Mouse (Mus musculus) hindbrain, embryonic 12.5 days (tissue): ENCODE data around the gene Zbtb45. TPM values are rescaled to one million over a fixed set of nuclear protein-coding genes. Genes with fewer than 3 reads are reported as not detected.

Experiments
- ATAC-seq: fragments of 200-750 bp; cut with Nextera tagmentation; 2 replicates; pipeline ENCODE4 v1.8.0; 2017; ENCODE audit warnings: moderate TSS enrichment; ENCODE audit not compliant: low FRiP score
- H3K27ac ChIP-seq: fragments of 300-500 bp; sonication (generic); 2 replicates; pipeline ENCODE4 v1.5.1; 2016; ENCODE audit warnings: mild to moderate bottlenecking
- H3K27me3 ChIP-seq: fragments of 300-500 bp; sonication (generic); 2 replicates; pipeline ENCODE4 v1.6.1; 2016; ENCODE audit warnings: mild to moderate bottlenecking
- H3K36me3 ChIP-seq: fragments of 300-500 bp; sonication (generic); 2 replicates; pipeline ENCODE4 v1.6.1; 2016; ENCODE audit warnings: mild to moderate bottlenecking
- H3K4me1 ChIP-seq: fragments of 300-500 bp; sonication (generic); 2 replicates; pipeline ENCODE4 v1.6.1; 2016
- H3K4me2 ChIP-seq: fragments of 300-500 bp; sonication (generic); replicated peaks from 2 replicates; pipeline ENCODE4 v1.6.1; 2016; ENCODE audit warnings: mild to moderate bottlenecking
- H3K4me3 ChIP-seq: fragments of 300-500 bp; sonication (generic); 2 replicates; pipeline ENCODE4 v1.5.1; 2016; ENCODE audit warnings: mild to moderate bottlenecking
- H3K9ac ChIP-seq: fragments of 300-500 bp; sonication (generic); 2 replicates; pipeline ENCODE4 v1.6.1; 2016; ENCODE audit warnings: mild to moderate bottlenecking, moderate library complexity
- H3K9me3 ChIP-seq: fragments of 300-500 bp; sonication (generic); replicated peaks from 2 replicates; pipeline ENCODE4 v1.6.1; 2016; ENCODE audit warnings: mild to moderate bottlenecking
- WGBS: fragments of 180-500 bp; shearing (Covaris S2); methylation state at CpG from one replicate; pipeline ENCODE4 v1.1.7; 2016; 5-methylcytosine and 5-hydroxymethylcytosine counted together
- polyA plus RNA-seq: library from polyadenylated mRNA; unstranded; fragments of >200 nt; fragmentation: Nextera tagmentation; extraction: Ambion mirVana; gene quantifications from 2 replicates; pipeline ENCODE4 v1.2.1, GENCODE M21; 2016

Gene Zbtb45
- polyA plus RNA-seq, 1 experiment from 2014 or later: 32.6 TPM

DNA sequence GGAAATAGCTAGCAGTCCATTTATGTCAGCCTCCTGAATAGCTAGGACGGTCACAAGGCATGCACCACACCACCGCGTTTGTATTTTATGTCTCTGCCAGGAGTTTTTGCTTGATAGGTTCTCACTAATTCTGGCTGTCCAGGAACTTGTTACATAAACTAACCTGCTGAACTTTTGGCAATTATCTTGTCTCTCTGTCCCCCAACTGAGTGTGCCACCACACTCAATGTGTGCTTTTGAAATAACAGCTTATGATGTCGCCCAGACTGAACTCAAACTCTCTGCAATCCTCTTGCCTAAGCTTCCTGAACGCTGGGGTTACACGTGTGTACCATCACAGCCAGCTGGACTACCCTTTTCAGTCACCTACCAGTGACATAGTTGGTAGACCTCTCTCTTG is 32.7 kb upstream of the Zbtb45 start:
- Histone ChIP-seq H3K36me3 (no peaks in the 10 kb centered on the region), H3K9me3 (no peaks in the 10 kb centered on the region), H3K4me3 (no peak overlapping the region), H3K4me2 (no peak overlapping the region), H3K4me1 (peaks cover 20% of the 10 kb centered on the region), H3K27me3 (peaks cover 53% of the 10 kb centered on the region), H3K9ac (no peak overlapping the region), H3K27ac (no peak overlapping the region)
- ATAC-seq: no peak
- WGBS: 73% methylated on average over 6 of the region's 6 CpGs

DNA sequence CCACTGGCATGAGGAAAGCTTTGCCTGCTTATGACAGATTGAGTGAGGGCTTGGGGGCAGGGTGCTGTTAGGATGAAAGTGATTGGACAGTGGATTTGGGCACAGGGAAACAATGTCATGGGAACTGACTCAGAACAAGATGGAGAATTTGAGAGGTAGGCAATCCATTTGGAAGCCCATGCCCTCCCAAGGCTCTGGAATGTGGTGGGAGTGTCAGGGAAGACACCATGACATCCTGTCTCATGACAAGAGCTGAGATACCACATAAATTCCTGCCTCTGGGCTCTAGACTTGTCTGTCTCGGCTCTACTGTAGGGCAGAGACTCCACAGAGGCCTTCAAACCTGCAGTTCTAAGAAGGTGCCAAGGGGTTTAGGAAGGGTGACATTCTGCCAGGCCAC is 31.4 kb upstream of the Zbtb45 start:
- peaks cover 3% of the 10 kb centered on the region for H3K36me3 ChIP-seq
- no peak overlapping the region for H3K9ac ChIP-seq
- H3K27ac ChIP-seq: no peak overlapping the region
- H3K4me3 ChIP-seq: no peak overlapping the region
- no peaks in the 10 kb centered on the region for H3K9me3 ChIP-seq
- H3K4me1 ChIP-seq: peaks cover 28% of the 10 kb centered on the region
- WGBS: 79% methylated on average over 1 of the region's 1 CpGs
- peaks cover 53% of the 10 kb centered on the region for H3K27me3 ChIP-seq
- ATAC-seq: no peak
- no peak overlapping the region for H3K4me2 ChIP-seq

DNA sequence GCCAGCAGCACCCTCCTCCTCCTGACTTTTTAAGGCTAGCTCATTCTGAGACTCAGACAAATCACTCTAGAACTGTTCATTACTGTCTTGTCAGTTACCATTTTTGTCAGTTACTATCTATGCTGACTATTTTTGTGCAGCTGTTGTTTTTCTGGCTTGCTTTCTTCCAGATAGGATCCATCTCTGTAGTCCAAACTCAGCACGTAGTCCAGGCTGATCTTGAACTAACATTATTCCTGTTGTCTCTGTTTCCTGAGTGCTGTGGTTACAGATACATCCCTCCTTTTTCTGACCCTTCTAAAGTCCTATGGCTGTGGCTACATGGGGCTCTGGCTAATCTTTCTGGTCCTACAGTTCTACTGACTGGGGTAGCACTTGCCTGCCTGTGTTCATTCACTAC is 29.3 kb upstream of the Zbtb45 start:
- Histone ChIP-seq H3K4me1 (peaks cover 32% of the 10 kb centered on the region), H3K9ac (peak overlapping the region; percentile 98; the same call in 1 of the 2 replicates), H3K9me3 (no peaks in the 10 kb centered on the region), H3K36me3 (peaks cover 16% of the 10 kb centered on the region), H3K4me2 (peak overlapping the region; percentile 91), H3K4me3 (0 out of 2 replicates have a peak overlapping the region, but pooled peaks have one; percentile 78), H3K27ac (no peak overlapping the region), H3K27me3 (peaks cover 37% of the 10 kb centered on the region)
- WGBS: 90% methylated on average over 1 of the region's 1 CpGs
- no peak for ATAC-seq

DNA sequence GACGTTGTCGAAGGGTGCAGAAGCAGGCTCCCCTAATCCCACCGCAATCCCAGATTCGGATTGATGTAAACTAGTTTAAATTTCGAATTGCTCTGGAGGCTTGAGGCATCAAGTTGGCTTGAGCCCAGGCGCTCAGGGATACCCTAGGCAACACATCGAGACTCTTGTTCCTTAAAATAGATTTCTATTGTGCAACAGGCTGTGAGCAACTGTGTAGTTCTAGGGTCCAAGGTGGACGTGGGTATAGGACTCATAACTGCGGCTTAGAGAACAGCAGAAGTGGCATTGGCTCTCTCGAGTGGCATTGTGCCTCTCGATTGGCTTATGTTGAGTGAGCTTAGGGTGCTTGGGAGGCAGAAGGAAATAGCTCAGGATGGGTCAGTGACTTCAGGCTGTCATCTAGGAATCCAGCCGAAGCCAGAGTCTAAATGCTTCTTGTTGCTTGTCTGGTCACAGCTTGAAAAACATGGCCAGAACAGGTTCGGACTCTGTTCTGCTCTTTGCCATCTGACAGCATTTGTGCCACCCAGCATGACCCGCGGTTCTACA is 28.9 kb upstream of the Zbtb45 start:
- peaks cover 32% of the 10 kb centered on the region for H3K27me3 ChIP-seq
- H3K4me3 ChIP-seq: peak overlapping the region; percentile 78
- WGBS: 26% methylated on average over 15 of the region's 15 CpGs
- peaks cover 33% of the 10 kb centered on the region for H3K4me1 ChIP-seq
- no peak for ATAC-seq
- no peaks in the 10 kb centered on the region for H3K9me3 ChIP-seq
- H3K27ac ChIP-seq: peak overlapping the region; percentile 100
- peak overlapping the region; percentile 98 for H3K9ac ChIP-seq
- peak overlapping the region; percentile 91 for H3K4me2 ChIP-seq
- peaks cover 16% of the 10 kb centered on the region for H3K36me3 ChIP-seq

DNA sequence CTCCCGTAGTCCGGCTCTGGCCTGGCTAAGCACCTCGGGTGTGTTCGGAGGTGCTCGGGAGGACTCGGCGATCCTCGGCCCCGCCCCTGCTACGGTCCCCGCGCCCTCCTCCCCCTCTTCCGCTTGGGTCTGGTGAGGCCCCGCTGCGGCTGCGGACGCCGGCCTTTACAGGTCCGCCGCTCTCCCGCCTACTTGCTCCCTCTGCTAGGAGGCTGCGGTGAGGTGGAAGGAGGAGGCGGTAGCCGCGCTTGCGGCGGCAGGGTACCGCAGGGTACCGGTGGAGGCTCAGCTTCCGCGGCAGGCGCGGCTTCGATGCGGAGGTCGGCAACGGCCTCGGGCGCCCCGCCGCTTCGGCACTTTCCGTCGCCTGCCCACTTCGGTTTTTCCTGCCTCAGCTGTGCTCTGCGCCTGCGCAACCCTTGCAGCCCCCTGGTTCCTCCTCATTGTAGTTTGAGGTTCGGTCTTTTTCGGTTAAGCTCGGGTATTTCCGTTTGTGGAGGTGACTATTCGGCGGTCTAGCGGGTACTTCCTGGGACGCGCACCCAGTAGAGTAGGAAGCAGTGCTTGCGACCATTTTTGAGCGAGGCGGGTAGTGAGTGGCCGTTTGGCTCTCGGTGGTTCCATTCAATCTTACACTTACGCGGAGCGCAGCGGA is 28.2 kb upstream of the Zbtb45 start, which contains the start of gene Ube2m:
TSS of gene Ube2m (minus strand) at position 375 of the 655 bp plus-strand sequence.
- H3K4me1 ChIP-seq: peaks cover 36% of the 10 kb centered on the region
- WGBS: under 1% methylated on average over 64 of the region's 65 CpGs

DNA sequence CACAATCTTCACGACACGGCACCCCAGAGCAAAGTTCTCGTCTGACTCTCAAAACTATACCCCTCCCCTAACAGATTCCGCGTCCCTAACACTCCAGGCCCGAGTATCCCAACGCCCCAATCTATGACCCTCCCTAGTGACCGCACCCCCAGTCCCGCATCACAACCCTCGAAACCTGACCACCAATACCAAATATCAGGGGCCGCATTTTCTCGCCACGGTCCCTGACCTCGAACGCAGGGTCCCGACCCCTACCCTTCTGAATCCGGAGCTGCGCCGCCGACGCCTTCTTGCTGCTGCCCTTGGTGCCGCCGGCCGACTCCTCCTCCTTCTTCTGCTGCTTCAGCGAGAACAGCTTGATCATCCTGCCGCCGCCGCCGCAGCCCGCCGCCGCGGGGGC is 27.5 kb upstream of the Zbtb45 start:
- Histone ChIP-seq H3K36me3 (peaks cover 26% of the 10 kb centered on the region), H3K9me3 (no peaks in the 10 kb centered on the region), H3K4me3 (peak overlapping the region; percentile 78), H3K27ac (peak overlapping the region; percentile 100), H3K4me1 (peaks cover 40% of the 10 kb centered on the region), H3K4me2 (peak overlapping the region; percentile 91), H3K9ac (peak overlapping the region; percentile 98), H3K27me3 (peaks cover 19% of the 10 kb centered on the region)
- ATAC-seq: no peak
- WGBS: 1% methylated on average over 31 of the region's 33 CpGs

More for the DNA sequence above, 28.2 kb upstream of the Zbtb45 start, which contains the start of gene Ube2m:
- no peaks in the 10 kb centered on the region for H3K9me3 ChIP-seq
- H3K27ac ChIP-seq: peak within 1 kb of the TSS; percentile 100
- peak within 1 kb of the TSS; percentile 91 for H3K4me2 ChIP-seq
- H3K27me3 ChIP-seq: peaks cover 25% of the 10 kb centered on the region
- H3K36me3 ChIP-seq: peaks cover 20% of the 10 kb centered on the region
- H3K9ac ChIP-seq: peak within 1 kb of the TSS; percentile 98
- H3K4me3 ChIP-seq: peak within 1 kb of the TSS; percentile 78
- ATAC-seq: peak; percentile 92

DNA sequence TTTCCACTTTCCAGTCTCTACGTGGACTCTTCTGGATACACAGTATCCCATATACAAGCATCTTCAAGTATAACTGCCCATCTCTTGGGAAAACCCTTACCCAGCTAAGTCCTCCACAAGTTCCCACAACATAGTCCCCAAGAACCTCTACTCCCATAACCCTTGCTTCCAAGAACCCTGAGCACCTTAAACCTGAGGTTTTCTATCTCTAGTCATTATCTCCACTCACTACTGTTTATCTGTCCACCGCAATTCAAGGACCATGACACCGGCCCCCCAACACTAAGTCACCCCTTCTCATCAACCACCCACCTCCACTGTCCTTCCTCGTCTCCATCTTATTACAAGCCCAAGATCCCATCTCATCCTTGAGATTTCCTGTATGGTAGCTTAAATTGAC is 27.0 kb upstream of the Zbtb45 start:
- Histone ChIP-seq H3K36me3 (peaks cover 32% of the 10 kb centered on the region), H3K4me1 (peaks cover 40% of the 10 kb centered on the region), H3K27ac (peak overlapping the region; percentile 100), H3K27me3 (peaks cover 13% of the 10 kb centered on the region), H3K9ac (peak overlapping the region; percentile 98), H3K4me3 (peak overlapping the region; percentile 78), H3K4me2 (peak overlapping the region; percentile 91), H3K9me3 (no peaks in the 10 kb centered on the region)
- ATAC-seq: no peak
- WGBS: 55% methylated on average over 4 of the region's 4 CpGs

DNA sequence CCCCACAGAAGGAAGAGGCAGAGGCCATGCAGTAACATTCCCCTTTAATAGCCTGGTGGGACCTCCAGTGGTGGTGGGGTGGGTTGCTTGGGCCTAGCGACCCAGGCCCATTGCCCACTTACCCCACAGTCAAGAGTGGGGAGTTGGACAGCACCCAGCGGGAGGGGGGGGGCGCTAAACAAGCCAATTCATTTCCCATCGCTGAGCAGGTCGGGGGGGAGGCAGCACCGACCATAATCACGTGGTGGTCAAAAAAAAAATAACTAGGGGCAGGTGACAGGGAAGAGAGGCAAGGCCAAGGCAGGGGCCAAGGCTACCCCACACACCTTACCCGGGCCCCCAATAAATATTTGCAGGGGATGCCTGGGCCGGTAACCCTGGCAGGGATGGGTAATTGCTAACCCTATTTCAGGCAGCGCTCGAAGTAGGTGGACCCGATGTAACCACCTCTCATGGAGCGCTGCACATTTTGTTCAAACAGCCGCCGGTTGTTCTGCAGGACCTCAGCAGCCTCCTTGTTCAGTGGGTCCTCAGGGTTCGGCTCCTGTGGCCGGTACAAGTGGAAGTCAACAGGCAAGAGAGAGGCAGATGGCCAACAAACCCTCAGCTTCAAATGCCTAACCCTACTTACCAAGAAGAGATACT is 25.5 kb upstream of the Zbtb45 start:
- peak overlapping the region; percentile 92 for H3K4me2 ChIP-seq
- peaks cover 47% of the 10 kb centered on the region for H3K36me3 ChIP-seq
- H3K9me3 ChIP-seq: no peaks in the 10 kb centered on the region
- no peaks in the 10 kb centered on the region for H3K27me3 ChIP-seq
- no peak for ATAC-seq
- peak overlapping the region; percentile 92 for H3K27ac ChIP-seq
- H3K4me1 ChIP-seq: peaks cover 40% of the 10 kb centered on the region
- no peak overlapping the region; the same call in none of the 2 replicates for H3K9ac ChIP-seq
- H3K4me3 ChIP-seq: peak overlapping the region; percentile 55; the same call in 1 of the 2 replicates
- 89% methylated on average over 17 of the region's 17 CpGs for WGBS

DNA sequence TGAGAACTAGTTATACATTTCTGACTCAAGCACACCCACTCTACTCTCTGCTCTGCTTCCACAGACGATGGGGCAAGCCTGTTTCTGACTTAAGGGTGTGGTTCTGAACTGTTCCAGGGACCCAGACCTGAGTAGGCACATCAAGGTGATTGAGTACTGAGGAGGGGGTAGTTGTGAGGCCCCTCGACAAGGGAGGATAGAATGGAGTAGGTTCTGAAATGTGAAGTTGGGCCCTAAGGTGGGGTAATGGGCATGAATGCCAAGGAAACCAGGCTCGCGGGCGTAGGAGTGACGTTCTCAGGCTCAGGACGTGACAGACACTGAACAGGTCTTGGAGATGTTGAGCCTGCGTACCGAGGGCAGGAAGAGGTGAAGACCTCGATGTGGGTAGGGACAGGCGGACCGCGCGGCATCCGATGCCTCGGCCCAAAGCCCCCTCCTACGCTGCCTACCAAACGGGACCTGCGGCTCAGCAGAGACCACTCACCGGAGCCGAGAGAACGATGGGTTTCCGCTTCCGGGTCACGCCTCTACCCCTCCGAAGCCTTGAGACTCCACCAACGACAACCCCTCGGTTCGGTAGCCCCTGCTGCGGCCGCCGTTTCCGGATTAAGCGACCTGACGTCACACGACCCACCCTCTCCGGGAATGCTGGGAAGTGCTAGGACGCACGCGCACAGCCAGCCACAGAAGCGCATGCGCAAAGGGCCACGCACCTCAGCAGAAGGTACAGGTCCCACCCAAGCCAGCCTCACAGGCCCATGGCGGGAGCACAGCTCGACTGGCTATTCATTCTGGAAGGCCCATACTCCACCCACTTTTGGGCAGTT is 24.5 kb upstream of the Zbtb45 start, which contains the start of gene Chmp2a:
TSS of gene Chmp2a (minus strand) at position 660 of the 830 bp plus-strand sequence.
- no peaks in the 10 kb centered on the region for H3K27me3 ChIP-seq
- peak within 1 kb of the TSS; percentile 55 for H3K4me3 ChIP-seq
- no peaks in the 10 kb centered on the region for H3K9me3 ChIP-seq
- H3K9ac ChIP-seq: peak within 1 kb of the TSS; percentile 77
- under 1% methylated on average over 45 of the region's 45 CpGs for WGBS
- H3K4me1 ChIP-seq: peaks cover 40% of the 10 kb centered on the region
- peak; percentile 77 for ATAC-seq
- H3K36me3 ChIP-seq: peaks cover 56% of the 10 kb centered on the region
- peak within 1 kb of the TSS; percentile 92 for H3K4me2 ChIP-seq
- H3K27ac ChIP-seq: peak within 1 kb of the TSS; percentile 92

DNA sequence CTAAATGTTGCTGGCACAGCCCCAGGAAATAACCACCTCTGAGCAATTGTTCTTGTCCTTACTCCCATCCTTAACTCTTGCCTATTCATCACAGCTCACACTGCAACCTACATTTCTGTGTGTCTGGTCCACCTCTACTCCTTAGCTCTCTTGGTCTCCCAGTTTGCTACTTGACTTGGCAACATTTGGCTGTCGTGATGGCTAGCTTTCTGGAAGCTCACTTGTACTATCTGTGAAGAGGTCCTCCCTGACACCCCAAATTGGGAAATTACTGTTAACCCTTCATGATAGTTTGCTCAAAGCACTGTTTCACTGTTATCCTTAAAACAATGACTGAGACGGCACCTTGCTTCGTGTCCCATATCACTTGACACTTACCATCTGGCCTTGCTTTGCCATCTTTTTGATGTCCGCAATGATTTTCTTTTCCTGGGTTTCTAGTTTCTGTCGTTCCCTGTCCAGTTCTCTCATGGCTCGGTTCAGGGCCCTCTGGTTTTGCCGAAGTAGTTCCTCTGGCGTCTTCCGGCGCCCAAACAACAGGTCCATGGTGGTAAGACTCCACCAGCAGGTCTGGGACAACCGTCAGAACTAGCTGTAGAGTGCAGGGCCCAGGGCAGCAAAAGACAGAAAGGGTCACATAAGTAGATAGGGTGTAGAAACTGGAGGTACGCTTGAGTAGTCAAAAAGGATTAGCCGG is 23.8 kb upstream of the Zbtb45 start:
- peaks cover 64% of the 10 kb centered on the region for H3K36me3 ChIP-seq

DNA sequence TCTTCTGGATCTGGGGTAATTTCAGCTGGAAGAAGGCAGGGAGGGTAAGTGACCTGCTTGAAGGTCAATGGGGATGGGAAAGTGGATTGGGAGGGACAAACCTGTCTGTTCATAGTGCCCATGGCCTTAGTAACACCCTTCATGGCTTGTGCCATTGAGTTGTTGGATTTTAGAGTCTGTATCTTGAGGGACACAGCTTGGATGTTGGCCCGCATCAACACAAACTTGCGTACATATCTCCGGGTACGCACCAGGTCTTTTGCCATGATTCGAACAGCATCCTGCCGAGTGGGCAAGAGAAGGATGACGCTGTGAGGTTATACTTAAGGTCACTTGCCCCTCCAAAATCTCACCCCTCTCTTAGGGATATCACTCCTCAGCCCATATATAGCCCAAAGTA is 22.7 kb upstream of the Zbtb45 start:
- H3K9ac ChIP-seq: no peak overlapping the region
- no peaks in the 10 kb centered on the region for H3K9me3 ChIP-seq
- no peak overlapping the region for H3K27ac ChIP-seq
- H3K27me3 ChIP-seq: no peaks in the 10 kb centered on the region
- H3K4me1 ChIP-seq: peaks cover 32% of the 10 kb centered on the region
- no peak overlapping the region for H3K4me3 ChIP-seq
- peaks cover 74% of the 10 kb centered on the region for H3K36me3 ChIP-seq
- no peak for ATAC-seq
- H3K4me2 ChIP-seq: no peak overlapping the region
- 96% methylated on average over 7 of the region's 7 CpGs for WGBS

More for the DNA sequence above, 23.8 kb upstream of the Zbtb45 start:
- H3K4me1 ChIP-seq: peaks cover 33% of the 10 kb centered on the region
- no peaks in the 10 kb centered on the region for H3K27me3 ChIP-seq
- ATAC-seq: no peak
- H3K9me3 ChIP-seq: no peaks in the 10 kb centered on the region
- 54% methylated on average over 13 of the region's 13 CpGs for whole genome bisulfite sequencing
- peak overlapping the region; percentile 55 for H3K4me3 ChIP-seq
- peak overlapping the region; percentile 92 for H3K4me2 ChIP-seq
- peak overlapping the region; percentile 77 for H3K9ac ChIP-seq
- H3K27ac ChIP-seq: peak overlapping the region; percentile 92
